Mouse (Mus musculus): Measurements from ENCODE around the gene Ptf1a. TPM values are rescaled to one million over a fixed set of nuclear protein-coding genes. Genes with fewer than 3 reads are reported as not detected.
A peak's percentile ranks its signal among the peaks of the same experiment; 100 is the strongest.

The Ptf1a gene
- polyA plus RNA-seq (2012; rRNA removed) = 0.28 and 0.32 TPM in 2 replicates

DNA sequence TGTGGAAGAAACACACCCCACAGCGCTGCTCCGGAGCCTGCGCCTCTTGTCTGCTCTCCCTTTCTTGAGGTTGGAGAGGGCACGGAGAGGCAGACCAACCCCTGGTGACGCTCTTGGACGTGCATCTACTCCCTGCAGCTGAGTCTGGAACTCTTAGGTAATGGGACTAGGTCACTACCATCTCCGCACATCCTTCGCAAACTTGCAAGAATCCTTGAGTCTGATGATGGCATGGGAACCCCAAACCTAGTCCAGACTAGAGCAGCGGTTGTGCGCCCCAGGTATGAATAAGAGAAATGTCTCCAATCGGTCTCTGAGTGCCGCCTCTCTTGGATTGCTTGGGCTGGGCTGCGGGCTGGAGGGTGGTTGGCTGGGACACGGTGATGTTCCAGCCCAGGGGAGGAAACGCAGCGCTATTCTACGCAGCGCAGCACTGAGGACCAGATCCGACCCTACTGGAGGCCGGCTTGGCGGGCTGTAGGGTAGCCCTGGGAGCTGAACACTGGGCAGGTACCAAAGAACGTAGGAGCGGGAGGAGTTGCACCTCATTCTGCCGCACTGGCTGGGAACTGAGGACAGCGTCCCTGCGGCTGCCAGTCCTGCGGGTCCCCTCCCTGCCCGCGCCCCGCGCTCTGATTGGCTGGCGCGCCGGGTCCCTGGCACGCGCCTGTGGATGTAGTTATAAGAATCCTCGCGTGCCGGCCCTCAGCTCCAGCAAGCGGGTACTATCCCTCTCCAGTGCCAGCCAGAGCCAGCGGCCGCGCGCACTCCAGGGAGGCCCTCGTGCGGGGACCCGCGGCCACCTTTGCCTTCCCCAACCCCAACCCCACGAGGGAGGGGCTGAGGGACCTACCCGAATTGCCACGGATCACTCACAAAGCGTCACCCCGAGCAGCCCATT, at the start of gene Ptf1a:
TSS of gene Ptf1a (plus strand) at position 733 of the 901 bp plus-strand sequence.
- Histone ChIP-seq H3K4me3 (ENCODE audit: control insufficient read depth, insufficient read depth, low read length) (no peak within 1 kb of the TSS), H3K36me3 (ENCODE audit: control insufficient read depth, insufficient read depth, low read length) (no peaks in the 10 kb centered on the region), H3K27ac (ENCODE audit: control insufficient read depth, insufficient read depth, low read length) (no peak within 1 kb of the TSS), H3K4me1 (replicated peaks; ENCODE audit: control insufficient read depth, insufficient read depth, low read length) (no peaks in the 10 kb centered on the region), H3K27me3 (ENCODE audit: control insufficient read depth, insufficient read depth, low read length) (peaks cover 18% of the 10 kb centered on the region; the same call in 1 of the 2 replicates)
- no peak for TF ChIP-seq CTCF (IDR thresholded peaks at IDR 0.05; ENCODE audit: borderline replicate concordance, control insufficient read depth, extremely low read depth, insufficient read depth, low read length, poor library complexity)
- no peak for TF ChIP-seq POLR2A (IDR thresholded peaks at IDR 0.05; ENCODE audit: control insufficient read depth, extremely low read depth, insufficient read depth, low read length, poor library complexity)
- no peak for DNase-seq
- 6% methylated on average over 53 of the region's 53 CpGs for WGBS

DNA sequence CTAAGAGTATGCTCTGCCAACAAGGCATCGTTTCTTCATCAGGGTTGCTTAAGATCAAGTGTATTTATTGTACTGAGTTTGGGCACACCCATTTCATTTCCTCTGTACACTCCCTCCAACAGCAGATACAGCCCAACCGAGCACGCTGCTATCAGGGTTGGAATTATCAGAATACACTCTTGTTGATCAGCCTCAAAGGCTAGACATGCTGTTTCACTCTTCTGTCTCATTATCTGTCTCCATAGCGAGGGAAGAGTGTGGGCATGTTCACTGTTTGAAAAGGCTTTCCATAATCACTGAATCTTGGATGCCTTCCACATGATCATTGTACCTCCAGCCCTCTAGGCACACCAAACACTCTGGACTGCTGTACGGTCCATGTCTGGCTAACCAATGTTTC, 40.1 kb upstream of the Ptf1a start:
- Histone ChIP-seq H3K4me1 (replicated peaks; ENCODE audit: control insufficient read depth, insufficient read depth, low read length) (no peaks in the 10 kb centered on the region), H3K4me3 (ENCODE audit: control insufficient read depth, insufficient read depth, low read length) (no peak overlapping the region), H3K36me3 (ENCODE audit: control insufficient read depth, insufficient read depth, low read length) (no peaks in the 10 kb centered on the region), H3K27me3 (ENCODE audit: control insufficient read depth, insufficient read depth, low read length) (no peaks in the 10 kb centered on the region), H3K27ac (ENCODE audit: control insufficient read depth, insufficient read depth, low read length) (no peak overlapping the region)
- no peak for TF ChIP-seq CTCF (IDR thresholded peaks at IDR 0.05; ENCODE audit: borderline replicate concordance, control insufficient read depth, extremely low read depth, insufficient read depth, low read length, poor library complexity)
- TF ChIP-seq POLR2A (IDR thresholded peaks at IDR 0.05; ENCODE audit: control insufficient read depth, extremely low read depth, insufficient read depth, low read length, poor library complexity) = no peak
- WGBS = 90% methylated on average over 5 of the region's 5 CpGs
- no peak for DNase-seq

GRCm38 (mm10) chr2:19406531-19406930, 38.9 kb upstream of the Ptf1a start:
- Histone ChIP-seq H3K4me3 (ENCODE audit: control insufficient read depth, insufficient read depth, low read length) (no peak overlapping the region), H3K27ac (ENCODE audit: control insufficient read depth, insufficient read depth, low read length) (no peak overlapping the region), H3K4me1 (replicated peaks; ENCODE audit: control insufficient read depth, insufficient read depth, low read length) (no peaks in the 10 kb centered on the region), H3K36me3 (ENCODE audit: control insufficient read depth, insufficient read depth, low read length) (no peaks in the 10 kb centered on the region), H3K27me3 (ENCODE audit: control insufficient read depth, insufficient read depth, low read length) (no peaks in the 10 kb centered on the region)
- WGBS = 86% methylated on average over 3 of the region's 3 CpGs
- no peak for TF ChIP-seq CTCF (IDR thresholded peaks at IDR 0.05; ENCODE audit: borderline replicate concordance, control insufficient read depth, extremely low read depth, insufficient read depth, low read length, poor library complexity)
- no peak for TF ChIP-seq POLR2A (IDR thresholded peaks at IDR 0.05; ENCODE audit: control insufficient read depth, extremely low read depth, insufficient read depth, low read length, poor library complexity)
- DNase-seq = no peak

DNA sequence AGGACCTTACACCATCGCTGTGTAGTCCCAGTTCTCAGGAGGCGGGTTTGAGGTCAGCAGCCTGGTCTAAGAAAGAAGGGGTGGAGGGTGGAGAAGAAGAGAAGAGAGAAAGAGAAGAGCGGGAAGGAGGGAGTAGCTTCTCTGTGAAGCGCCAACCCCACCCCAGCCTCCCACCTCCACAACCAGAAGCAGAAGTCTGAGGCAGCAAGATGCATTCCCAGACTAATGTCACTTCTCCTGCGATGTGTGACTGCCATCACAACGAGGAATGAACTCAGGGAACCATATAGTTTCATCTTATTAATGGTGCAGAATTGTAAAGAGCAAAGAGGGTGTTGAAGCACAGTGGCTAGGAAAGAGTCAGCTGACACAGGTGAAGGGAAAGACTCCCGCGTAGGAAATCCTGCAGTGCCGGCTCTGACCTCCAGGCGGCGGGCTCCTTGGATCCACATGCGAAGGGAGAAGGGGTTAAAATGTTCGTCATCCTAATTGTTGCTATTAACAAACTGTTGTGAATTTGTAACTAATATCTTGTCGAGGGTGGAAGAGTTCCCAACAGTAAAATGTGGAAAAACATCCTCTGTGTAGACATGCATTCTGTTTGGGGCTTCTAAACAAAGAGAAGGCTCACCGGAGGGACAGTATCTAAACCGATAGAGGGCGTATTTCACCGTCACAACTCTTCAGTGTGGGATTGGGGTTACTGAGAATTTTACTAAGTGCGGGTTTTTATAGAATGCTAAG, 31.1 kb upstream of the Ptf1a start:
- no peaks in the 10 kb centered on the region for H3K36me3 ChIP-seq (ENCODE audit: control insufficient read depth, insufficient read depth, low read length)
- TF ChIP-seq POLR2A (IDR thresholded peaks at IDR 0.05; ENCODE audit: control insufficient read depth, extremely low read depth, insufficient read depth, low read length, poor library complexity) = no peak
- peak; percentile 77; the same call in 1 of the 2 replicates for TF ChIP-seq CTCF (IDR thresholded peaks at IDR 0.05; ENCODE audit: borderline replicate concordance, control insufficient read depth, extremely low read depth, insufficient read depth, low read length, poor library complexity)
- H3K27me3 ChIP-seq (ENCODE audit: control insufficient read depth, insufficient read depth, low read length) = no peaks in the 10 kb centered on the region
- WGBS = 21% methylated on average over 19 of the region's 19 CpGs
- no peak overlapping the region for H3K4me3 ChIP-seq (ENCODE audit: control insufficient read depth, insufficient read depth, low read length)
- H3K27ac ChIP-seq (ENCODE audit: control insufficient read depth, insufficient read depth, low read length) = no peak overlapping the region
- no peaks in the 10 kb centered on the region for H3K4me1 ChIP-seq (replicated peaks; ENCODE audit: control insufficient read depth, insufficient read depth, low read length)
- peak; percentile 73 for DNase-seq

- no peaks in the 10 kb centered on the region for H3K4me1 ChIP-seq (replicated peaks; ENCODE audit: control insufficient read depth, insufficient read depth, low read length)
- DNase-seq = peak; percentile 39
- H3K27me3 ChIP-seq (ENCODE audit: control insufficient read depth, insufficient read depth, low read length) = no peaks in the 10 kb centered on the region
- TF ChIP-seq CTCF (IDR thresholded peaks at IDR 0.05; ENCODE audit: borderline replicate concordance, control insufficient read depth, extremely low read depth, insufficient read depth, low read length, poor library complexity) (no peak), POLR2A (IDR thresholded peaks at IDR 0.05; ENCODE audit: control insufficient read depth, extremely low read depth, insufficient read depth, low read length, poor library complexity) (no peak)
- no peak overlapping the region for H3K27ac ChIP-seq (ENCODE audit: control insufficient read depth, insufficient read depth, low read length)
- H3K4me3 ChIP-seq (ENCODE audit: control insufficient read depth, insufficient read depth, low read length) = no peak overlapping the region
- no peaks in the 10 kb centered on the region for H3K36me3 ChIP-seq (ENCODE audit: control insufficient read depth, insufficient read depth, low read length)
- WGBS = 3% methylated on average over 6 of the region's 6 CpGs
Observed at GRCm38 (mm10) chr2:19415063-19415521, 30.4 kb upstream of the Ptf1a start.

DNA sequence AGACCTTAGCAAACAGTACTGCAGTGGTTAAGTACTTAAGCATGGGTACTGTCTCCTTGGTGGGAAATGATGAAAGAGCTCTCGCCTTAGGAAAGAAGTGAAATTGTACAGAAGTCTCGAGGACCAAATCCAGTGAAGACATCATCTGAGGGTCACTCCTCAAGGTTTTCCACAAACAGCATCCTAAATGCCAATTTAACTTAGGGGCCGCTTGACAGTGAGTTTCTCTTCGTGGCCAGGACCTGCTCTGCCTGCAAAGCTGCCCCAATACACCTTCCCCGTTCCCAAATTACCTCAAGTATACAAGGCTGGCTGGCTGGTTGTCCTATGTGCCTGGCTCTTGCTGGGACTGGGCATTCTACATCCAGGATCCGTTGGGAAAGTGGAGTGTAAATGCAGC, 29.4 kb upstream of the Ptf1a start:
- H3K27me3 ChIP-seq (ENCODE audit: control insufficient read depth, insufficient read depth, low read length) = no peaks in the 10 kb centered on the region
- H3K4me3 ChIP-seq (ENCODE audit: control insufficient read depth, insufficient read depth, low read length) = no peak overlapping the region
- TF ChIP-seq POLR2A (IDR thresholded peaks at IDR 0.05; ENCODE audit: control insufficient read depth, extremely low read depth, insufficient read depth, low read length, poor library complexity) = no peak
- TF ChIP-seq CTCF (IDR thresholded peaks at IDR 0.05; ENCODE audit: borderline replicate concordance, control insufficient read depth, extremely low read depth, insufficient read depth, low read length, poor library complexity) = no peak
- no peak overlapping the region for H3K27ac ChIP-seq (ENCODE audit: control insufficient read depth, insufficient read depth, low read length)
- no peak for DNase-seq
- no peaks in the 10 kb centered on the region for H3K36me3 ChIP-seq (ENCODE audit: control insufficient read depth, insufficient read depth, low read length)
- H3K4me1 ChIP-seq (replicated peaks; ENCODE audit: control insufficient read depth, insufficient read depth, low read length) = no peaks in the 10 kb centered on the region
- WGBS = 70% methylated on average over 6 of the region's 6 CpGs
